Mouse (Mus musculus) C2C12 (cell line): ENCODE data around the gene Tenm2.

Source experiments
- CTCF ChIP-seq: IDR thresholded peaks from one replicate; pipeline ENCODE4 v1.5.1; 2011; ENCODE audit not compliant: control insufficient read depth, insufficient read depth, insufficient read length
- MAX ChIP-seq: IDR thresholded peaks from one replicate; pipeline ENCODE4 v1.6.1; 2011; ENCODE audit warnings: mild to moderate bottlenecking, control low read depth
- MYOG ChIP-seq: IDR thresholded peaks from one replicate; pipeline ENCODE4 v1.6.1; 2011; ENCODE audit not compliant: control insufficient read depth, insufficient read length; ENCODE audit errors: extremely low read depth
- USF1 ChIP-seq: IDR thresholded peaks from one replicate; pipeline ENCODE4 v1.6.1; 2011; ENCODE audit warnings: low read depth, mild to moderate bottlenecking, control low read depth, moderate library complexity

GRCm38 (mm10) chr11:36338424-36338823, 897.3 kb downstream of the Tenm2 start:
- no peak for TF ChIP-seq USF1
- no peak for TF ChIP-seq MAX
- no peak for TF ChIP-seq MYOG
- no peak for TF ChIP-seq CTCF
